Mouse (Mus musculus): ENCODE measurements around the gene Ascc2. TPM values are rescaled to one million over a fixed set of nuclear protein-coding genes. Genes with fewer than 3 reads are reported as not detected.

Gene Ascc2
- polyA plus RNA-seq, 1 experiment from 2014 or later: 33.8 TPM

Other genes starting within 250 kb of the Ascc2 start
- gene Hormad2, start 196.6 kb upstream of the Ascc2 start, polyA plus RNA-seq (2014; fragmentation: Nextera tagmentation; extraction: Ambion mirVana): 0.17 and 0.20 TPM in 2 replicates
- 30.5 and 31.1 TPM in 2 replicates for gene Mtmr3, start 42.9 kb upstream of the Ascc2 start, polyA plus RNA-seq (2014; fragmentation: Nextera tagmentation; extraction: Ambion mirVana)
- not detected in 2 replicates for gene Gm11032, start 17.7 kb upstream of the Ascc2 start, polyA plus RNA-seq (2014; fragmentation: Nextera tagmentation; extraction: Ambion mirVana)
- gene Uqcr10, start 66.6 kb downstream of the Ascc2 start, polyA plus RNA-seq (2014; fragmentation: Nextera tagmentation; extraction: Ambion mirVana): 851 and 942 TPM in 2 replicates
- gene Zmat5, start 66.9 kb downstream of the Ascc2 start, polyA plus RNA-seq (2014; fragmentation: Nextera tagmentation; extraction: Ambion mirVana): 67.3 and 68.4 TPM in 2 replicates
- 0.16 and 0.34 TPM in 2 replicates for gene Cabp7, start 109.0 kb downstream of the Ascc2 start, polyA plus RNA-seq (2014; fragmentation: Nextera tagmentation; extraction: Ambion mirVana)
- 31.9 and 41.8 TPM in 2 replicates for gene Nf2, start 211.8 kb downstream of the Ascc2 start, polyA plus RNA-seq (2014; fragmentation: Nextera tagmentation; extraction: Ambion mirVana)
- 58.0 and 62.4 TPM in 2 replicates for gene Nipsnap1, start 236.2 kb downstream of the Ascc2 start, polyA plus RNA-seq (2014; fragmentation: Nextera tagmentation; extraction: Ambion mirVana)

All from stomach, embryonic 14.5 days (tissue).